Mouse (Mus musculus) C2C12 (cell line): ENCODE measurements around the gene Vtn.

Experiments used
- CEBPB ChIP-seq: IDR thresholded peaks from one replicate; pipeline ENCODE4 v1.6.1; 2011; ENCODE audit warnings: low read depth, mild to moderate bottlenecking, control low read depth, moderate library complexity
- CTCF ChIP-seq: IDR thresholded peaks from one replicate; pipeline ENCODE4 v1.5.1; 2011; ENCODE audit not compliant: control insufficient read depth, insufficient read depth, insufficient read length
- FOSL1 ChIP-seq: IDR thresholded peaks from one replicate; pipeline ENCODE4 v1.8.0; 2011; ENCODE audit warnings: mild to moderate bottlenecking, low read length; ENCODE audit not compliant: poor library complexity, insufficient read depth, severe bottlenecking
- MAX ChIP-seq: IDR thresholded peaks from one replicate; pipeline ENCODE4 v1.6.1; 2011; ENCODE audit warnings: mild to moderate bottlenecking, control low read depth
- MYOD1 ChIP-seq: IDR thresholded peaks from one replicate; pipeline ENCODE4 v1.6.1; 2011; ENCODE audit warnings: low read depth; ENCODE audit not compliant: control insufficient read depth, insufficient read length
- MYOG ChIP-seq: IDR thresholded peaks from one replicate; pipeline ENCODE4 v1.6.1; 2011; ENCODE audit not compliant: control insufficient read depth, insufficient read length; ENCODE audit errors: extremely low read depth
- USF1 ChIP-seq: IDR thresholded peaks from one replicate; pipeline ENCODE4 v1.6.1; 2011; ENCODE audit warnings: low read depth, mild to moderate bottlenecking, control low read depth, moderate library complexity

- no peak for TF ChIP-seq CTCF
- TF ChIP-seq USF1: no peak
- no peak for TF ChIP-seq MAX
- no peak for TF ChIP-seq MYOG
- no peak for TF ChIP-seq MYOD1
- no peak for TF ChIP-seq CEBPB
- TF ChIP-seq FOSL1: no peak
These were observed 20.0 kb downstream of the Vtn start for GRCm38 (mm10) chr11:78518931-78519330.
